Mouse (Mus musculus) intestine, postnatal 0 days (tissue): ENCODE data around the gene Slc25a22. TPM values are rescaled to one million over a fixed set of nuclear protein-coding genes. Genes with fewer than 3 reads are reported as not detected.

ENCODE experiments used
- ATAC-seq: fragments of 200-750 bp; cut with Nextera tagmentation; 2 replicates; pipeline ENCODE4 v1.8.0; 2017; ENCODE audit warnings: mild to moderate bottlenecking, moderate TSS enrichment, moderate library complexity
- H3K27ac ChIP-seq: fragments of 300-500 bp; sonication (generic); 2 replicates; pipeline ENCODE4 v1.5.1; 2014; ENCODE audit warnings: mild to moderate bottlenecking, low read depth, low read length, moderate library complexity
- H3K27me3 ChIP-seq: fragments of 300-500 bp; sonication (generic); replicated peaks from 2 replicates; pipeline ENCODE4 v1.6.1; 2014; ENCODE audit warnings: low read length, mixed read lengths; ENCODE audit not compliant: control insufficient read depth, insufficient read depth
- H3K36me3 ChIP-seq: fragments of 300-500 bp; sonication (generic); 2 replicates; pipeline ENCODE4 v1.6.1; 2014; ENCODE audit warnings: mild to moderate bottlenecking, moderate library complexity; ENCODE audit not compliant: control insufficient read depth, insufficient read depth
- H3K4me1 ChIP-seq: fragments of 300-500 bp; sonication (generic); replicated peaks from 2 replicates; pipeline ENCODE4 v1.6.1; 2014; ENCODE audit warnings: antibody characterized with exemption, low read length, mixed read lengths; ENCODE audit not compliant: control insufficient read depth, insufficient read depth
- H3K4me2 ChIP-seq: fragments of 300-500 bp; sonication (generic); replicated peaks from 2 replicates; pipeline ENCODE4 v1.6.1; 2014; ENCODE audit warnings: low read depth, mild to moderate bottlenecking, moderate library complexity
- H3K4me3 ChIP-seq: fragments of 300-500 bp; sonication (generic); 2 replicates; pipeline ENCODE4 v1.5.1; 2014; ENCODE audit warnings: low read depth, low read length
- H3K9ac ChIP-seq: fragments of 300-500 bp; sonication (generic); 2 replicates; pipeline ENCODE4 v1.6.1; 2014; ENCODE audit warnings: mild to moderate bottlenecking, low read depth, low read length
- H3K9me3 ChIP-seq: fragments of 300-500 bp; sonication (generic); 2 replicates; pipeline ENCODE4 v1.6.1; 2016; ENCODE audit warnings: mixed run types; ENCODE audit not compliant: control insufficient read depth
- CTCF ChIP-seq: sonication (generic); IDR thresholded peaks from 2 replicates; pipeline ENCODE4 v1.5.1; 2016; ENCODE audit warnings: low read depth, mild to moderate bottlenecking, control low read depth, antibody characterized with exemption, moderate library complexity
- WGBS: fragments of 180-500 bp; shearing (Covaris S2); extraction: QIAGEN DNeasy Blood & Tissue Kit; methylation state at CpG from one replicate; pipeline ENCODE4 v1.1.7; 2014; 5-methylcytosine and 5-hydroxymethylcytosine counted together
- polyA plus RNA-seq: library from polyadenylated mRNA; unstranded; fragments of >200 nt; fragmentation: Nextera tagmentation; extraction: Ambion mirVana; gene quantifications from 2 replicates; pipeline ENCODE4 v1.2.1, GENCODE M21; 2015

The Slc25a22 gene
- polyA plus RNA-seq, 1 experiment from 2014 or later: 67.7 TPM

- Histone ChIP-seq H3K4me3 (no peak overlapping the region), H3K27me3 (no peaks in the 10 kb centered on the region), H3K4me1 (no peaks in the 10 kb centered on the region; the same call in 1 of the 2 replicates), H3K9me3 (no peaks in the 10 kb centered on the region), H3K9ac (no peak overlapping the region), H3K27ac (no peak overlapping the region), H3K4me2 (no peak overlapping the region), H3K36me3 (peaks cover 20% of the 10 kb centered on the region)
- ATAC-seq: no peak
- 73% methylated on average over 12 of the region's 12 CpGs for WGBS
- no peak for TF ChIP-seq CTCF
Observed at GRCm38 (mm10) chr7:141426948-141427730, 10.6 kb downstream of the Slc25a22 start.

- Histone ChIP-seq H3K4me3 (no peak overlapping the region), H3K27ac (no peak overlapping the region), H3K4me2 (no peak overlapping the region), H3K9ac (no peak overlapping the region), H3K9me3 (no peaks in the 10 kb centered on the region), H3K36me3 (no peaks in the 10 kb centered on the region), H3K4me1 (no peaks in the 10 kb centered on the region), H3K27me3 (no peaks in the 10 kb centered on the region)
- ATAC-seq: no peak
- 73% methylated on average over 4 of the region's 4 CpGs for WGBS
- TF ChIP-seq CTCF: no peak
Observed at GRCm38 (mm10) chr7:141423811-141424210, 13.9 kb downstream of the Slc25a22 start.

GRCm38 (mm10) chr7:141420030-141420702 lies 17.5 kb downstream of the Slc25a22 start:
- ATAC-seq: peak; percentile 66
- WGBS: 36% methylated on average over 9 of the region's 9 CpGs
- H3K27ac ChIP-seq: peak overlapping the region; percentile 9

GRCm38 (mm10) chr7:141418970-141419369 lies 18.7 kb downstream of the Slc25a22 start:
- no peak overlapping the region for H3K9ac ChIP-seq
- H3K27me3 ChIP-seq: no peaks in the 10 kb centered on the region
- H3K4me3 ChIP-seq: no peak overlapping the region
- no peaks in the 10 kb centered on the region for H3K4me1 ChIP-seq
- no peak for TF ChIP-seq CTCF
- ATAC-seq: peak; percentile 55
- no peak overlapping the region for H3K4me2 ChIP-seq
- no peaks in the 10 kb centered on the region for H3K9me3 ChIP-seq
- H3K27ac ChIP-seq: peak overlapping the region; percentile 65
- no peaks in the 10 kb centered on the region for H3K36me3 ChIP-seq
- 24% methylated on average over 7 of the region's 7 CpGs for WGBS

More at GRCm38 (mm10) chr7:141420030-141420702, 17.5 kb downstream of the Slc25a22 start:
- H3K4me2 ChIP-seq: no peak overlapping the region
- H3K4me1 ChIP-seq: no peaks in the 10 kb centered on the region
- no peak for TF ChIP-seq CTCF
- no peaks in the 10 kb centered on the region for H3K36me3 ChIP-seq
- no peak overlapping the region for H3K4me3 ChIP-seq
- no peaks in the 10 kb centered on the region for H3K27me3 ChIP-seq
- H3K9me3 ChIP-seq: no peaks in the 10 kb centered on the region
- H3K9ac ChIP-seq: no peak overlapping the region

- no peak overlapping the region for H3K4me3 ChIP-seq
- no peak overlapping the region; the same call in 1 of the 2 replicates for H3K4me2 ChIP-seq
- peak overlapping the region; percentile 65 for H3K27ac ChIP-seq
- H3K9me3 ChIP-seq: no peaks in the 10 kb centered on the region
- H3K36me3 ChIP-seq: no peaks in the 10 kb centered on the region
- TF ChIP-seq CTCF: peak; percentile 60
- 65% methylated on average over 8 of the region's 8 CpGs for WGBS
- no peaks in the 10 kb centered on the region for H3K27me3 ChIP-seq
- ATAC-seq: no peak
- peaks cover 3% of the 10 kb centered on the region; the same call in 1 of the 2 replicates for H3K4me1 ChIP-seq
- H3K9ac ChIP-seq: no peak overlapping the region
Observed at GRCm38 (mm10) chr7:141417731-141418681, 19.7 kb downstream of the Slc25a22 start.
